Mouse (Mus musculus): ENCODE results near the gene Txlna. TPM values are rescaled to one million over a fixed set of nuclear protein-coding genes. Genes with fewer than 3 reads are reported as not detected.

Txlna gene
- total and polyA plus RNA-seq, 3 experiments = 51.8 to 64.7 (median 52.2) TPM

DNA sequence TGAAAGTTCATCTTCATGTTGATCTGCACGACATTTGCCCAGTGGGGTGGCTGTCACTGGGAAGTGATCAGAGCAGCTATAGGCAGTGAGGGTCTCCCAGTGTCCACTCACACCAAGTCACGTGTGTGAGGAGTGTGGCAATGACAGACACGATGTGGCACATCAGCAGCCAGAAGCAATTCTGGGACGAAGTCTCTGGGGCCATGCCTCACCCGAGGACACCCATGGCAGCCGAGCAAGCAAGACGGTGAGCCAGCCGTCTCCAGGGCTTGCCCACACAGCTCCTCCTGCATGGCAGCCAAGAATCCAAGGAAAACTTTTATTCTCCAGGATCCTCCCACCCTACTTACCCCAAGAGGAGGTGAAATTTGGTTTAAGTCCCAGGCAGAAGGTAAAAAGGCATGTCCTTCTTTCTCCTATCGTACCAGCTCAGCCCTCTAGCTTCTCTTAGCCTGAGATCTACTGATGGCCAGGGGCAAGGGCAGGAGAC is 25.0 kb downstream of the Txlna start:
- Histone ChIP-seq H3K36me3 (replicated peaks in 1 of 2; ENCODE audit: control insufficient read depth in 1 of 2, insufficient read depth in 1 of 2, low read length in 1 of 2) (peaks cover 19 to 62% of the 10 kb centered on the region in 2 experiments), H3K9ac (ENCODE audit: insufficient read depth, low read depth) (no peak overlapping the region), H3K79me2 (replicated peaks; ENCODE audit: control insufficient read depth, extremely low read depth, insufficient read depth, poor library complexity, severe bottlenecking) (no peaks in the 10 kb centered on the region), H3K27me3 (replicated peaks) (no peaks in the 10 kb centered on the region), H3K27ac (ENCODE audit: insufficient read depth, low read depth) (no peak overlapping the region), H3K4me1 (ENCODE audit: control insufficient read depth in 1 of 2, insufficient read depth in 2 of 2) (peaks cover 3 to 46% of the 10 kb centered on the region in 2 experiments), H3K4me3 (replicated peaks in 1 of 3; ENCODE audit: low read depth in 2 of 3, low read length in 2 of 3, poor library complexity in 1 of 3) (no peak overlapping the region), H3K9me3 (replicated peaks; ENCODE audit: low read length) (no peaks in the 10 kb centered on the region), H3K4me2 (ENCODE audit: insufficient read depth, low read depth, poor library complexity, severe bottlenecking) (no peak overlapping the region)
- in situ Hi-C loops (cut with MboI; ENCODE audit: low pct_ligation_motif_present, low pct_unique_long_range_greater_than_20kb, low sequenced_read_pairs) = loop anchor here (25.0 kb wide), 1 partner anchor 254 kb away; no protein-coding TSS in a partner anchor
- DNase-seq (ENCODE audit: extremely low read depth) = no peak
- dilution Hi-C loops (cut with MboI; ENCODE audit: extremely low pct_ligation_motif_present, extremely low pct_unique_long_range_greater_than_20kb, low sequenced_read_pairs) = no loop called here
- TF ChIP-seq MAZ (IDR thresholded peaks at IDR 0.05; ENCODE audit: low read depth, low read length) = no peak
- no peak for TF ChIP-seq MXI1 (IDR thresholded peaks at IDR 0.05; ENCODE audit: low read depth, low read length)

- Histone ChIP-seq H3K9me3 (replicated peaks; ENCODE audit: low read length) (no peaks in the 10 kb centered on the region), H3K4me1 (ENCODE audit: control insufficient read depth in 1 of 2, insufficient read depth in 2 of 2) (peaks cover 3 to 49% of the 10 kb centered on the region in 2 experiments), H3K4me3 (replicated peaks in 1 of 3; ENCODE audit: low read depth in 2 of 3, low read length in 2 of 3, poor library complexity in 1 of 3) (no peak within 1 kb of the TSS), H3K4me2 (ENCODE audit: insufficient read depth, low read depth, poor library complexity, severe bottlenecking) (no peak within 1 kb of the TSS), H3K9ac (ENCODE audit: insufficient read depth, low read depth) (no peak within 1 kb of the TSS), H3K79me2 (replicated peaks; ENCODE audit: control insufficient read depth, extremely low read depth, insufficient read depth, poor library complexity, severe bottlenecking) (no peaks in the 10 kb centered on the region), H3K27me3 (replicated peaks) (no peaks in the 10 kb centered on the region), H3K36me3 (replicated peaks in 1 of 2; ENCODE audit: control insufficient read depth in 1 of 2, insufficient read depth in 1 of 2, low read length in 1 of 2) (peaks cover 32 to 75% of the 10 kb centered on the region in 2 experiments), H3K27ac (ENCODE audit: insufficient read depth, low read depth) (no peak within 1 kb of the TSS)
- dilution Hi-C loops (cut with MboI; ENCODE audit: extremely low pct_ligation_motif_present, extremely low pct_unique_long_range_greater_than_20kb, low sequenced_read_pairs) = no loop called here
- no peak for DNase-seq (ENCODE audit: extremely low read depth)
- TF ChIP-seq HCFC1 (IDR thresholded peaks at IDR 0.05; ENCODE audit: low read depth, low read length) (no peak), JUN (IDR thresholded peaks at IDR 0.05; ENCODE audit: insufficient read depth, low read depth, low read length) (no peak), EP300 (IDR thresholded peaks at IDR 0.05; ENCODE audit: low read length) (no peak), MYC (IDR thresholded peaks at IDR 0.05; ENCODE audit: low read depth, low read length) (no peak), RCOR1 (conservative IDR thresholded peaks at IDR 0.05; ENCODE audit: low read depth, low read length) (no peak), TCF12 (IDR thresholded peaks at IDR 0.05; ENCODE audit: low read depth, low read length) (no peak), BHLHE40 (IDR thresholded peaks at IDR 0.05; ENCODE audit: low read depth, low read length) (no peak), PAX5 (IDR thresholded peaks at IDR 0.05; ENCODE audit: low read length) (no peak), CHD2 (IDR thresholded peaks at IDR 0.05; ENCODE audit: low read length) (no peak), USF1 (IDR thresholded peaks at IDR 0.05; ENCODE audit: low read depth, low read length) (no peak), E2F4 (IDR thresholded peaks at IDR 0.05; ENCODE audit: insufficient replicate concordance, low read depth, low read length) (no peak), MEF2A (IDR thresholded peaks at IDR 0.05; ENCODE audit: borderline replicate concordance, low read depth, low read length) (no peak), ZNF384 (IDR thresholded peaks at IDR 0.05; ENCODE audit: low read depth, low read length) (no peak), ELF1 (IDR thresholded peaks at IDR 0.05; ENCODE audit: low read depth, low read length) (no peak), GABPA (IDR thresholded peaks at IDR 0.05; ENCODE audit: insufficient replicate concordance, low read depth, low read length) (no peak), IRF4 (IDR thresholded peaks at IDR 0.05; ENCODE audit: low read depth, low read length) (no peak)
- in situ Hi-C loops (cut with MboI; ENCODE audit: low pct_ligation_motif_present, low pct_unique_long_range_greater_than_20kb, low sequenced_read_pairs) = loop anchor here (25.0 kb wide), 1 partner anchor 252 kb away; no protein-coding TSS in a partner anchor
These were observed 26.8 kb downstream of the Txlna start, which contains the start of gene Dcdc2b for GRCm38 (mm10) chr4:129614093-129614492. Gene Dcdc2b (minus strand): TSS chr4:129614257.

Measured in CH12.LX (cell line).